Mouse (Mus musculus) monocyte, adult 5-6 weeks (primary cell): Measurements from ENCODE around the gene 2210407C18Rik. TPM values are rescaled to one million over a fixed set of nuclear protein-coding genes. Genes with fewer than 3 reads are reported as not detected.

Experiments
- ATAC-seq: fragments of 153-309, 156-312 bp; replicated peaks from 2 replicates; pipeline ENCODE4 v1.8.0; 2017; ENCODE audit warnings: mild to moderate bottlenecking; ENCODE audit not compliant: low TSS enrichment, insufficient number of reproducible peaks, severe bottlenecking, poor library complexity, low FRiP score
- total RNA-seq: library from RNA; stranded (forward); fragments of 200-1000, 200-491, 200-594 nt; gene quantifications from 3 replicates; pipeline ENCODE4 v1.2.3, GENCODE M21; 2017

The 2210407C18Rik gene
- total RNA-seq, 1 experiment from 2014 or later: not detected

DNA sequence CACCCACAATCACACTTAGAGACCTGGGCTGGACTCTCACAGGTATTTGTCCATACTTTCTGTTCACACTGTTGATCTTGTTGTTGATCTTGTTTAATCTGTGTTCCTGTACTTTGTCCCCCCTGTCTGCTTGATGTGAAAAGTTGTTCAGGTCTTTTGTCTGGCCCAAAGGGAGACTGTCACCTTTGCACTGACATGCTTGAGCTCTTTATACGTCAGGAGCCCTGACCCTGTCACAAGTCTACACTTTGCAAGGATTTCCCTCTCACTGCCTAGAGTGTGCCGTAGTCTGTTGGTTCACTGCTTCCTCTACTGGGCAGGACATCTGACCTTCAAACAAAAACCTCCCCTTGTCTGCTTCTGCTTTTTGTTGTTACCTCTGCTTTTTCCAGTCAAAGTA lies 11.2 kb downstream of the 2210407C18Rik start:
- ATAC-seq: no peak

DNA sequence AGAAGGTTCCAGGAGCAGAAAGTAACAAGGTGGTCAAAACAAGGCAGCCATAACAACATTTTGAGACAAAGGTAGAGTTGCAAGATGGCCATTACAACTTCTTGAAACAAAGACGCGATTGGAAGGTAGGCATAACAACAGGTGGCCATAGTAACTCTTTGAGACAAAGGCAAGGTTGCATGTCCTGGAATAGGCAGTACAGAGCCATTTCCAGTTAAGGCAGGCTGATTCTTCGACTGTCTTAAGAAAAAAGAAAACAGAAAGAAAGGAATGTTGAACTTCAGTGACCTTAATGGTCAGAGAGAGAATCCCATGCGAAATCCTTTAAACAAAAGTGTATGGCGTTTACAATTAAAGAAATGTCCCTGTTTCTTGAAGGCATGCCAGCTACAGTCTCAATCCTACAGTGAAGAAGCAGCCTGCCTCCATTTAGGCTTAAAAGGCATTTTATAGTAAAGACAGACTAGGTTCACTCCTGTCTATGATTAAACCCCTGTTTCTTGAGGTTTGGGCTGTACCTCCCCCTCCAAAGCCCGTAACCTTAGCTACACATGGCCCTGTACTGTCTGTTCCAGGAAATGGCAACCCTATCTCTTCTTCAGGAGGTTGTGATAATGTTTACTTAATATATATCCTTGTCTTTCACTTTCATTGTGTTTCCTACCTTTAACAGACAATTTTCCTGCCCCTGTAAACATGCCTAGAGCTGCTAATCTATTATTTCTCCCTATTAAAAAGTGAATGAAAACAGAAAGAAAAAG lies 12.9 kb downstream of the 2210407C18Rik start:
- ATAC-seq: no peak

DNA sequence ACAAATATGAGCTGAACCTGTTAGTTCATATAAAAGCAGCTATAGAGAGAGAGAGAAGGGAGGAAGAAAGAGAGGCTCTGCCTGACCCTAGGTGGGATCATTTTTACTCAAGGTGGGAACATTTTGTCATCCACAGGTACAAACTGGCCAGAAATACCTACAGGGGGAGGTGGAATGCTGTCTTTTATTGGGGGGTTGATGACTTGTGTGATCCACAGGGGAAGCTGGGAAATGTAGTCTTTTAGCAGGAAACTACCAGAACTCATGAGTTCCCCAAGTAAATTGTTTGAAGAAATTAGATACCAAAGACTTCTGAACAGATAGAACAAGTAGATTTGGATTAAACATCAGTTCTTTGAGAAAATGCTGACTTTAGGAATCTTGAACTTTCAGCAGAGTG lies 13.8 kb downstream of the 2210407C18Rik start:
- ATAC-seq: no peak

DNA sequence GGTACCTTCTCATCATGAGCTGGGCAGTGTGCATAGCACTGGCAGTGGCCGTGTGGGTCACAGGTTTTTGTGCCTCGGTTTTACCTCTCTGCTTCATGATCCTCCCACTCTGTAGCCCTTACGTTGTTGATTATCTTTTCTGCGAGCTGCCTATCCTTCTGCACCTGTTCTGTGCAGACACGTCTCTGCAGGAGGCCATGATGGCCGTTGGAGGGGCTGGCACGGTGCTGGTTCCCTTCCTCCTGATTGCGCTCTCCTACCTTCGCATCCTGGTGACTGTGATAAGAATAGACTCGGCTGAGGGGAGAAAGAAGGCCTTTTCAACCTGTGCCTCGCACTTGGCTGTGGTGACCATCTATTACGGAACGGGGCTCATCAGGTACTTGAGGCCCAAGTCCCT lies 18.0 kb downstream of the 2210407C18Rik start:
- ATAC-seq: no peak

DNA sequence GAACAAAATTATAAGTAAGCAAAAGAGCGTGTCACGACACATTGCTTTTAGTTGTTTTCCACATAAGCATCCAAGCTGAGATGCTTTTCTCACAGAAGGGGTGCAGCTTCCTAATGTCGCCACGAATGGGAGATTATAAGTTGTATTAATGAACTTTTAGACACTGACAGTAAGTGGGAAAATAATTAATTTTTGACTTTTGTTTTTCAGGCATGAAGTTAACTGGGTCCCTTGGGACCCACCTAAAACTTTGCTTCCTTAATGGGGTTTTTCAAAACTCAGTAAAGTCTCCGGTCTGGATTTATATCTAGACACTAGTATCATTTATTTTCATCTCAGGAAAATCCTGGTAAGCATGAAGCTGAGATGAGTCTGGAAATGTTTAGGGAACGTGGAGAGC lies 21.1 kb downstream of the 2210407C18Rik start, which contains the start of gene Olfr324:
Gene Olfr324 (plus strand): TSS at position 301 of the 400 bp plus-strand sequence.
- ATAC-seq: no peak

DNA sequence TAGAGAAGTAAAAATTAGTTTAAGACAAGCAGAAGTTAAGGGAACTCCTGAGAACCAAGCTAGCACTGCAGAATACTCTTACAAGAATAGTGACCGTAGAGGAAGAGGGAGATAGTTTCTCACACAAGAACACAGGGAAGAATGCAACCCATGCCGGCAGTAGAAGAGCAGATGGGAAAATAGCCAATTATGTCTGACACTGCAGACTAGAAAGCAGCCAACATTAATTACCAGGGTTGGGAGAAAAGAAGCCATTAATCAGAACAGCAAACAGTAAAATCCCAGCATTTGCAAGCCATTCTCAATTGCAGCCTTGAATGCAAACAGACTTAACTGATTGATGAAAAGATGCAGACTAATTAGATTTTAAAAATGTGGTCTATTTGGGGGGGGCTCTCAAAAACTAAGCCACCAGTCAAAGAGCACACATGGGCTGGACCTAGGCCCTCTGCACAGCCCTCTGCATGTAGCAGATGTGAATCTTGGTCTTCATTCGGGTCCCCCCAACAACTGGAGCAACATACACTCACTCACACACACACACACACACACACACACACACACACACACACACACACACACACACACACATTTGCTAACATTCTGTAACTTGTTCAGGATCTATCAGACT lies 27.1 kb downstream of the 2210407C18Rik start:
- ATAC-seq: no peak

DNA sequence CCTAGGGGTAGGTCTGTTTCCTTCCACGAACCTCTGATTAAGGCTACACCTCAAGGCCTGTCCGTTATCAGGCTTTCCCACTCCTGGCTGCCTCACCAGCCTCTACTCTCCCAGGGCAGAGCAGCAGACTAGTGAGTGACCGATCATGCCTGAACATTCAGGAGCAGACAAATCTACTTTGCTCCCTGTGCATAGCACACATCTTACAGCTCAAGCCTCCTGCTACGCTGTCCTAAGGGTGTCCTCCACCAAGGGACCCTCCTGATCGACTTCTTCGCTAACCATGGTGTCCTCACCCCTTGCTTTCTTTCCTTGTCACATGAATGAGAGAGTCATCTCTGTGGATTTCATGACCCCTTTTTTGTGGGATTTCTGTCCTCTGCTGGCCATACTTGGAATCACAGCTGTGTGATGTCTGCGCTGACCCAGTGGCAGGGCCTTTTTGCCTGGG lies 28.0 kb downstream of the 2210407C18Rik start:
- ATAC-seq: no peak

DNA sequence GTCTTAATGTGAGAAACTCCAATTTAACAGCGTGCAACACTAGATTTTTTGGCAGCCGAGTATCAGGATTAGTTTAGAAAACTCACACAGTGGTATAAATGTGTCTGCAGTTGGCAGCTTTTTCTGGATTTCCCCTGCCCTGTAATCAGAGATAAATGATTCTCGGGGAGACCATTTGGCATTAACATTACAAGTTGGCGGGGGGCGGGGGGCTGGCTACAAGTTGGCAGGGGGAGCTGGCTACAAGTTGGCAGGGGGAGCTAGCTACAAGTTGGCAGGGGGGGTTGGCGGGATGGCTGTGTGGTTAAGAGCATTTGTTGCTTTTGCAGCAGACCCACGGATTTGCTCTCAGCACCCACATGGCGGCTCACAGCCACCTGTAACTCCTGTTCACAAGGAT lies 37.2 kb downstream of the 2210407C18Rik start:
- ATAC-seq: no peak

DNA sequence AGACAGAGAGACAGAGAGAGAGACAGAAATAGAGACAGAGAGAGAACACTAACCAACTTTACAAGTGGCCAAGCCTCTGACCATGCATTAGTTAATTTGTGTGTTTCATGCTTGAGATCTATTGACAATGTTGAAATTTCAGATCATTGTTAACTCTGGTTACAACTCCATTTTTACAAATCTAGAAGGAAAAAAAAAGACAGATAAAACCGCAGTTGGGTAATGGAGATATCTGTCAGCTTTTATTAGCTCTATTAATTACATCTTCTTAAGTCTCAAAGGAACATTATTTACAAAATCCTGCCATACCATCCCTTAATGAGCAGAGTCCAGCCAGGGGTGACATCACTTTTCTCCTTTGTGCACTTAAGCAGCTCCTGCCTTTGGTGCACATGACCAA lies 38.4 kb downstream of the 2210407C18Rik start, which contains the start of gene Olfr325:
Gene Olfr325 (plus strand): TSS at position 301 of the 400 bp plus-strand sequence.
- ATAC-seq: no peak

DNA sequence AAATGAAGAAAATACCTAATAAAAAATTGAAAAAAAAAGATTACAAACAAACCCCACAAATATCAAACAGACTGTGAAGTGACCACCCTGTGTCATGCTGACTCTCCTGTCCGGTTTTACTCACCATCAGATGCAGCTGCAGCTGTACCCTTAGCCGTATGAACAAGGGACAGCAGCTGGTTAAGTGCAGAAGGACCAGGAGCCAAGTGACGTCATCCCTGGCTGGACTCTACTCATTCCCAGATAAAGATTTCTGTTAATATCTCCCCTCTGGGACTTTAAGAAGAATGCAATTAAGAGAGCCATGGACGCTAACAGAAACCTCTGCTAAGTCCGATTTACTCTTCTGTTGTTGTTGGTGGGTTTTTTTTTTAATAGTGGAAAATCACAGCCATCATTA lies 45.5 kb downstream of the 2210407C18Rik start, which contains the start of gene Olfr224:
Gene Olfr224 (minus strand): TSS at position 149 of the 400 bp plus-strand sequence.
- no peak for ATAC-seq

Other genes with a start within 250 kb of the 2210407C18Rik start
- not detected in 3 replicates for gene Lypd8, start 237.0 kb downstream of the 2210407C18Rik start, total RNA-seq
- not detected in 3 replicates for gene 1810065E05Rik, start 195.0 kb downstream of the 2210407C18Rik start, total RNA-seq
- not detected in 3 replicates for gene Gm12253, start 183.5 kb downstream of the 2210407C18Rik start, total RNA-seq
- not detected in 3 replicates for gene Lypd9, start 163.2 kb downstream of the 2210407C18Rik start, total RNA-seq
- gene Olfr30, start 153.8 kb downstream of the 2210407C18Rik start, total RNA-seq: not detected in 3 replicates
- gene Olfr332, start 123.5 kb downstream of the 2210407C18Rik start, total RNA-seq: not detected in 3 replicates
- gene Olfr331, start 113.5 kb downstream of the 2210407C18Rik start, total RNA-seq: not detected in 3 replicates
- gene Olfr330, start 81.2 kb downstream of the 2210407C18Rik start, total RNA-seq: not detected in 3 replicates
- gene Olfr329-ps, start 69.7 kb downstream of the 2210407C18Rik start, total RNA-seq: not detected in 3 replicates
- 0.43 TPM in 1 of 3 replicates, not detected in the others for gene Olfr328, start 60.4 kb downstream of the 2210407C18Rik start, total RNA-seq
- not detected in 3 replicates for gene Olfr224, start 45.5 kb downstream of the 2210407C18Rik start, total RNA-seq
- not detected in 3 replicates for gene Olfr325, start 38.3 kb downstream of the 2210407C18Rik start, total RNA-seq
- gene Olfr324, start 21.0 kb downstream of the 2210407C18Rik start, total RNA-seq: not detected in 3 replicates
- not detected in 3 replicates for gene Olfr323, start 14.4 kb upstream of the 2210407C18Rik start, total RNA-seq
- not detected in 3 replicates for gene Trim58, start 24.4 kb upstream of the 2210407C18Rik start, total RNA-seq
- not detected in 3 replicates for gene Olfr322, start 42.7 kb upstream of the 2210407C18Rik start, total RNA-seq
- gene Olfr320, start 65.0 kb upstream of the 2210407C18Rik start, total RNA-seq: not detected in 3 replicates
- not detected in 3 replicates for gene Olfr319, start 83.1 kb upstream of the 2210407C18Rik start, total RNA-seq
- gene Olfr318, start 107.9 kb upstream of the 2210407C18Rik start, total RNA-seq: not detected in 3 replicates
- gene Olfr317, start 123.1 kb upstream of the 2210407C18Rik start, total RNA-seq: not detected in 3 replicates
- gene Olfr316, start 136.7 kb upstream of the 2210407C18Rik start, total RNA-seq: not detected in 3 replicates
- not detected in 3 replicates for gene Olfr315, start 157.1 kb upstream of the 2210407C18Rik start, total RNA-seq
- not detected in 3 replicates for gene Olfr314, start 166.9 kb upstream of the 2210407C18Rik start, total RNA-seq
- gene Fam183b, start 185.9 kb upstream of the 2210407C18Rik start, total RNA-seq: not detected in 3 replicates
- gene Olfr313, start 198.9 kb upstream of the 2210407C18Rik start, total RNA-seq: not detected in 3 replicates
- not detected in 3 replicates for gene Olfr312, start 213.2 kb upstream of the 2210407C18Rik start, total RNA-seq
- gene Olfr311, start 223.2 kb upstream of the 2210407C18Rik start, total RNA-seq: not detected in 3 replicates
- 4.3 to 16.7 TPM (median 6.6 TPM) in 3 replicates for gene Gm12258, start 231.1 kb upstream of the 2210407C18Rik start, total RNA-seq